Mouse (Mus musculus): Measurements from ENCODE around the gene Mfap1a. TPM values are rescaled to one million over a fixed set of nuclear protein-coding genes. Genes with fewer than 3 reads are reported as not detected.
"Not testable (repeated sequence)": the region's sequence is repeated elsewhere in the genome, so short reads cannot be mapped to it uniquely, and the experiment has no call there.

Gene Mfap1a
- 9.3 TPM for polyA plus RNA-seq (2012; fragmentation: generic; extraction: Trizol)

DNA sequence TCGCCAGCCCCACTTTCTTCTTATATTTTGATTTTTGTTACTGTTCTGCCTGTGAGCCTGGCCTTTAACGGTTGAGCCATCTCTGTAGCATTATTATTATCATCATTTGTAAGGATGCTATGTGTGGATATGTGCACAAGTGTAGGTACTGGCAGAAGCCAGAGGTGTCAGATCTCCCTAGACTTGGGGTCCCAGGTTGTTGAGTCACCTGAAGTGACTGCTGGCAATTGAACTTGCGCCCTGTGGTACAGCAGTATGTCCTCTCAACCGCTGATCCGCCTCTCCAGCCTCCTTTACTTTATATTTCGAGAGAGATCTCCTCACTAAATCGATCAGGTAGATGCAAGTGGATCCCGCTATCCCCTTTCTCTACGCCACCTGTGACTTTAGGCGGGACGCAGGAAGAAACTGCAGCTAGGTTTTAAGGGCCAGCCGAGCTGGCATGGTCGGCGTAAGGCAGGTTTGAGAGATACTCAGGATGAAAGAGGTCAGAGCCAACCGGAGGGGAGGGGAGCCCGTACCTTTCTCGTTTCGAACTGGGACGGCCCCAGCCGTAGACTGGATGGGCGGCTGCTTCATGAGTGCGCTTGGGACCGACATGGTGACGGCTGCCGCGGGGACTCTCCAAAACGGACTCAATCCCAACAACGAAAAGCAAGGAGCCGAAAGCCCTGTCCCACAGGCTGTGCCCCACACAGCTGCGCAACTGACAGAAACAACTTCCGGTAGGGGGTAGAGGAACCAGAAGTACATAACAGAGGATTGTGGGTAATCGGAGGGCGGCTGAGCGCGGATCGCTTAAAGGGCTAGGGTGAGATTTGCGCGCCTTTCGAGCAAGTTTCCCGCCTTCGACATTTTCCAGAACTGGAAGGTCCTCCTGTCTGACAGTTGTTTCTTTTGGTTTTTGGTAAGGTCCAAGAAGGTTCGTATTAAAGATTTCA, at the start of gene Mfap1a, which contains the start of gene Wdr76:
Gene Mfap1a (minus strand): TSS at position 724 of the 941 bp plus-strand sequence.
Gene Wdr76 (plus strand): TSS at position 782 of the 941 bp plus-strand sequence.
- not testable (repeated sequence) for H3K36me3 ChIP-seq (ENCODE audit: control insufficient read depth, insufficient read depth); H3K27me3 ChIP-seq (ENCODE audit: control insufficient read depth, insufficient read depth, insufficient read length)
- H3K4me2 ChIP-seq (ENCODE audit: low read depth), result peak within 1 kb of the TSS; percentile 83
- H3K4me3 ChIP-seq, result peak within 1 kb of the TSS; percentile 69
- H3ac ChIP-seq (ENCODE audit: control insufficient read depth, insufficient read length), result peak within 1 kb of the TSS; percentile 6
- peak; percentile 84 for TF ChIP-seq E2F4 (IDR thresholded peaks at IDR 0.05; ENCODE audit: insufficient read depth)
- TF ChIP-seq MYOG (IDR thresholded peaks at IDR 0.05; ENCODE audit: control insufficient read depth in 1 of 3, insufficient read depth in 1 of 3, insufficient read length in 2 of 3, low read depth in 2 of 3), result peak in 2 of 3 experiments; percentile 22 to 68
- peak; percentile 4 for TF ChIP-seq TCF12 (IDR thresholded peaks at IDR 0.05; ENCODE audit: insufficient read depth, poor library complexity, severe bottlenecking)
- peak; percentile 88 for TF ChIP-seq POLR2A (IDR thresholded peaks at IDR 0.05; ENCODE audit: insufficient read length, low read depth)
- TF ChIP-seq POLR2AphosphoS2 (IDR thresholded peaks at IDR 0.05; ENCODE audit: insufficient read length, low read depth), result peak; percentile 91
- peak in 2 of 3 experiments; percentile 29 to 50 for TF ChIP-seq MYOD1 (IDR thresholded peaks at IDR 0.05; ENCODE audit: control insufficient read depth in 1 of 3, insufficient read length in 2 of 3, low read depth in 2 of 3)
- H3K79me2 ChIP-seq (ENCODE audit: control insufficient read depth, insufficient read depth), result peaks cover 31% of the 10 kb centered on the region

DNA sequence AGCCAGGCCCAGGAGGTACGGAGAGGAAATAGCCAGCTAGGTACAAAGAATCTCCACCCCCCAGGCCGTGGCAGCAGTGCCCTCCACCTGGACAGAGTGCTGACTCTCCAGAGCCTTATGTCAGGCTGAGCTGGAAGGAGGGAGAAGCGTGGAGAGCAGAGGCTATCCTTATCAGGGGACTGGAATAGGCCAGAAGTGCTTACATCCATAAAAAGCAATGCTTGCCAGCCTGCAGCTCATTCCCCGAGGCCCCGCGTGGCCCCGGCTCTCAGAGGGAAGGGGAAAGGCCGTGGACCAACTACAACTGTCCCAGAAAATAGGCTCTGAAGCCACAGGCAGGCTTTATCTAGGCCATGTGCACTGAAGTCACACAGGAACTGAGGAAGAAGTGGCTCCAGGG, 44.8 kb upstream of the Mfap1a start:
- Histone ChIP-seq H3K27me3 (ENCODE audit: control insufficient read depth, insufficient read depth, insufficient read length) (no peaks in the 10 kb centered on the region), H3K79me2 (ENCODE audit: control insufficient read depth, insufficient read depth) (no peaks in the 10 kb centered on the region), H3K4me2 (ENCODE audit: low read depth) (no peak overlapping the region), H3K36me3 (ENCODE audit: control insufficient read depth, insufficient read depth) (peaks cover 4% of the 10 kb centered on the region), H3ac (ENCODE audit: control insufficient read depth, insufficient read length) (no peak overlapping the region), H3K4me3 (no peak overlapping the region)
- TF ChIP-seq TCF12 (IDR thresholded peaks at IDR 0.05; ENCODE audit: insufficient read depth, poor library complexity, severe bottlenecking), result no peak
- TF ChIP-seq CEBPB (IDR thresholded peaks at IDR 0.05; ENCODE audit: insufficient read depth, poor library complexity, severe bottlenecking), result no peak
- TF ChIP-seq MYOD1 (IDR thresholded peaks at IDR 0.05; ENCODE audit: control insufficient read depth in 1 of 3, insufficient read length in 2 of 3, low read depth in 2 of 3), result no peak

DNA sequence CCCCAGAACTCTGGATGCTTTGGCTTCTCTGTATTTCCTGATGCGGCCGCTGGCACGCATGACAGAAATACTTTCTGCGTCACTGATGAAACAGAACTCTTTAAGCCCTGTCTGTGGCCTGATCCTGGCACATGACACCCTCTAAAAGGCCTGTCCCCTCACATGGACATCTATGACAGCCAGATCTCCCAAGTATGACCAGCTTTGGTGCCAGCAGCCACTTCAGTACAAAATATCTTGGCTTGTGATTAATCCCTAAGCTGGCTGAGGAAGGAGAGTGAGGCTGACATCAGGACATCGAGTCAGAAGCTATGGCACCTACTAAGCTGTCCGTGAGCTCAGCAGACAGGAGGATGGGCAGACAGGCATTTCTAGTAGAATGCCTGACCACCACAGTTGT, 43.2 kb upstream of the Mfap1a start:
- H3K4me2 ChIP-seq (ENCODE audit: low read depth), result no peak overlapping the region
- no peaks in the 10 kb centered on the region for H3K79me2 ChIP-seq (ENCODE audit: control insufficient read depth, insufficient read depth)
- H3K4me3 ChIP-seq, result no peak overlapping the region
- H3ac ChIP-seq (ENCODE audit: control insufficient read depth, insufficient read length), result no peak overlapping the region
- no peaks in the 10 kb centered on the region for H3K27me3 ChIP-seq (ENCODE audit: control insufficient read depth, insufficient read depth, insufficient read length)
- H3K36me3 ChIP-seq (ENCODE audit: control insufficient read depth, insufficient read depth), result peaks cover 6% of the 10 kb centered on the region
- no peak for TF ChIP-seq TCF12 (IDR thresholded peaks at IDR 0.05; ENCODE audit: insufficient read depth, poor library complexity, severe bottlenecking)
- no peak for TF ChIP-seq REST (IDR thresholded peaks at IDR 0.05; ENCODE audit: insufficient read depth, insufficient read length)
- TF ChIP-seq E2F4 (IDR thresholded peaks at IDR 0.05; ENCODE audit: insufficient read depth), result no peak
- TF ChIP-seq CEBPB (IDR thresholded peaks at IDR 0.05; ENCODE audit: insufficient read depth, poor library complexity, severe bottlenecking), result no peak
- no peak for TF ChIP-seq MYOG (IDR thresholded peaks at IDR 0.05; ENCODE audit: control insufficient read depth in 1 of 3, insufficient read depth in 1 of 3, insufficient read length in 2 of 3, low read depth in 2 of 3)
- TF ChIP-seq POLR2A (IDR thresholded peaks at IDR 0.05; ENCODE audit: insufficient read length, low read depth), result no peak
- TF ChIP-seq SRF (IDR thresholded peaks at IDR 0.05; ENCODE audit: control insufficient read depth, insufficient read length, low read depth), result no peak
- TF ChIP-seq MYOD1 (IDR thresholded peaks at IDR 0.05; ENCODE audit: control insufficient read depth in 1 of 3, insufficient read length in 2 of 3, low read depth in 2 of 3), result no peak
- no peak for TF ChIP-seq TCF3 (IDR thresholded peaks at IDR 0.05; ENCODE audit: insufficient read length, low read depth)
- TF ChIP-seq MAX (IDR thresholded peaks at IDR 0.05; ENCODE audit: low read depth), result no peak
- TF ChIP-seq POLR2AphosphoS2 (IDR thresholded peaks at IDR 0.05; ENCODE audit: insufficient read length, low read depth), result no peak
- TF ChIP-seq USF1 (IDR thresholded peaks at IDR 0.05; ENCODE audit: low read depth), result no peak

DNA sequence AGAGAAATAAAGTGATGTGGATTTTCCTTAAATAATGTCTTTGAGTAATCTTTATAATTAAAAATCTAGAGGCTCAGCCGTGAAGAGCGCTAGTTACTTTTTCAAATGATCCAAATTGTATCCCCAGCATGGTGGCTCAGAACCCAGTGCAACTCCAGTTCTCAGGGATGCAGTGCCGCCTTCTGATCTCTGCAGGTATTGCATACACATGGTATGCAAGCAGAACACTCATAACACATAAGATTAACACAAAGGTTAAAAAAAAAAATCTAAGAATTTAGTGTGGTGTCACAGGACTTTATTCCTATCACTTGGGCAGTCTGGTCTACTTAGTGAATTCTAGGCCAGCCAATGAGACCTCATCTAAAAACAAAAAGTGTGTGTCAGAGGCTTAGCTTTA, 38.4 kb upstream of the Mfap1a start:
- Histone ChIP-seq H3K36me3 (ENCODE audit: control insufficient read depth, insufficient read depth) (peaks cover 11% of the 10 kb centered on the region), H3K4me3 (no peak overlapping the region), H3K4me2 (ENCODE audit: low read depth) (no peak overlapping the region), H3ac (ENCODE audit: control insufficient read depth, insufficient read length) (no peak overlapping the region), H3K79me2 (ENCODE audit: control insufficient read depth, insufficient read depth) (no peaks in the 10 kb centered on the region), H3K27me3 (ENCODE audit: control insufficient read depth, insufficient read depth, insufficient read length) (no peaks in the 10 kb centered on the region)
- no peak for TF ChIP-seq POLR2A (IDR thresholded peaks at IDR 0.05; ENCODE audit: insufficient read length, low read depth)
- no peak for TF ChIP-seq MAX (IDR thresholded peaks at IDR 0.05; ENCODE audit: low read depth)
- no peak for TF ChIP-seq MYOD1 (IDR thresholded peaks at IDR 0.05; ENCODE audit: control insufficient read depth in 1 of 3, insufficient read length in 2 of 3, low read depth in 2 of 3)
- no peak for TF ChIP-seq TCF3 (IDR thresholded peaks at IDR 0.05; ENCODE audit: insufficient read length, low read depth)
- no peak for TF ChIP-seq SRF (IDR thresholded peaks at IDR 0.05; ENCODE audit: control insufficient read depth, insufficient read length, low read depth)
- no peak for TF ChIP-seq E2F4 (IDR thresholded peaks at IDR 0.05; ENCODE audit: insufficient read depth)
- TF ChIP-seq POLR2AphosphoS2 (IDR thresholded peaks at IDR 0.05; ENCODE audit: insufficient read length, low read depth), result no peak
- no peak for TF ChIP-seq REST (IDR thresholded peaks at IDR 0.05; ENCODE audit: insufficient read depth, insufficient read length)
- no peak for TF ChIP-seq MYOG (IDR thresholded peaks at IDR 0.05; ENCODE audit: control insufficient read depth in 1 of 3, insufficient read depth in 1 of 3, insufficient read length in 2 of 3, low read depth in 2 of 3)
- TF ChIP-seq CEBPB (IDR thresholded peaks at IDR 0.05; ENCODE audit: insufficient read depth, poor library complexity, severe bottlenecking), result no peak
